Mouse (Mus musculus) liver, embryonic 11.5 days (tissue): ENCODE results near the gene Eno4. TPM values are rescaled to one million over a fixed set of nuclear protein-coding genes. Genes with fewer than 3 reads are reported as not detected.

ENCODE experiments used
- ATAC-seq: fragments of 200-750 bp; cut with Nextera tagmentation; replicated peaks from 2 replicates; pipeline ENCODE4 v1.8.0; 2017; ENCODE audit warnings: moderate number of reproducible peaks, mild to moderate bottlenecking, moderate TSS enrichment, moderate library complexity; ENCODE audit not compliant: low FRiP score
- DNase-seq: peaks from one replicate; pipeline ENCODE4 v3.0.0-alpha.2; 2017; ENCODE audit warnings: low spot score
- H3K27ac ChIP-seq: fragments of 300-500 bp; sonication (generic); 2 replicates; pipeline ENCODE4 v1.5.1; 2014; ENCODE audit warnings: mild to moderate bottlenecking, low read depth, low read length, control low read depth
- H3K27me3 ChIP-seq: fragments of 300-500 bp; sonication (generic); replicated peaks from 2 replicates; pipeline ENCODE4 v1.6.1; 2014; ENCODE audit warnings: low read length, mixed read lengths; ENCODE audit not compliant: control insufficient read depth, insufficient read depth
- H3K36me3 ChIP-seq: fragments of 300-500 bp; sonication (generic); 2 replicates; pipeline ENCODE4 v1.6.1; 2014; ENCODE audit warnings: mild to moderate bottlenecking, low read length, moderate library complexity, mixed read lengths; ENCODE audit not compliant: control insufficient read depth, insufficient read depth
- H3K4me1 ChIP-seq: fragments of 300-500 bp; sonication (generic); replicated peaks from 2 replicates; pipeline ENCODE4 v1.6.1; 2014; ENCODE audit warnings: low read length, mixed read lengths; ENCODE audit not compliant: control insufficient read depth, insufficient read depth
- H3K4me2 ChIP-seq: fragments of 300-500 bp; sonication (generic); 2 replicates; pipeline ENCODE4 v1.6.1; 2014; ENCODE audit warnings: mild to moderate bottlenecking, control low read depth, moderate library complexity
- H3K4me3 ChIP-seq: fragments of 300-500 bp; sonication (generic); 2 replicates; pipeline ENCODE4 v1.5.1; 2014; ENCODE audit warnings: low read depth, low read length, control low read depth
- H3K9ac ChIP-seq: fragments of 300-500 bp; sonication (generic); 2 replicates; pipeline ENCODE4 v1.6.1; 2014; ENCODE audit warnings: low read depth, low read length, control low read depth
- H3K9me3 ChIP-seq: fragments of 300-500 bp; sonication (generic); 2 replicates; pipeline ENCODE4 v1.6.1; 2016; ENCODE audit warnings: low read length, inconsistent platforms, mixed read lengths; ENCODE audit not compliant: control insufficient read depth
- WGBS: fragments of 180-500 bp; shearing (Covaris S2); extraction: QIAGEN DNeasy Blood & Tissue Kit; methylation state at CpG from one replicate; pipeline ENCODE4 v1.1.7; 2014; 5-methylcytosine and 5-hydroxymethylcytosine counted together
- polyA plus RNA-seq: library from polyadenylated mRNA; unstranded; fragments of >200 nt; fragmentation: Nextera tagmentation; extraction: Ambion mirVana; gene quantifications from 2 replicates; pipeline ENCODE4 v1.2.1, GENCODE M21; 2014

The Eno4 gene
- polyA plus RNA-seq, 1 experiment from 2014 or later, result 0.25 TPM

DNA sequence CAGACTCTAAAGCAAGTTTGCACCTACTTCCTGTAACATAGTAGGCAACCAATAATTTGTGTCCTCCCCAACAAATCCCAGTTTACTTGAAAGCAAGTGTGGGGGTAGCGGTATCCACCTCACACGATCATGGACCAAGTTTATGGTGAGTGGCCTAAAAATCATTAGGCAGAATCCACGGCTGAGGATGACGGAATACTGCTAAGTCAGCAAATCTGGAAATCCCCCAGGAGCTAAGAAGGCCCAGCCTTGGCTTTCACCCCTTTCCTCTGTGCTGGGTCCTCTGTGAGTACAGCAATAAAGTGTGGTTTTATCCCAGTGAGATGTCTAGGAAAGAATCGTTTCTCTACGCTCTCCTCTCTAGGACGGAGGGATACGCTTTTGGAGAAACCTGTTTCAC, 11.6 kb downstream of the Eno4 start:
- WGBS, result 91% methylated on average over 8 of the region's 8 CpGs
- H3K4me2 ChIP-seq, result no peak overlapping the region
- H3K9ac ChIP-seq, result no peak overlapping the region
- DNase-seq (no peak), ATAC-seq (no peak)
- no peak overlapping the region for H3K4me3 ChIP-seq
- H3K27ac ChIP-seq, result no peak overlapping the region
- no peaks in the 10 kb centered on the region for H3K9me3 ChIP-seq
- no peaks in the 10 kb centered on the region for H3K36me3 ChIP-seq
- H3K27me3 ChIP-seq, result peaks cover 14% of the 10 kb centered on the region
- H3K4me1 ChIP-seq, result no peaks in the 10 kb centered on the region

GRCm38 (mm10) chr19:58963011-58963410, 19.8 kb downstream of the Eno4 start:
- no peak overlapping the region for H3K4me2 ChIP-seq
- H3K4me1 ChIP-seq, result no peaks in the 10 kb centered on the region
- no peaks in the 10 kb centered on the region for H3K36me3 ChIP-seq
- no peak for DNase-seq
- 0 out of 2 replicates have a peak, but pooled peaks cover 2% of the 10 kb centered on the region for H3K27me3 ChIP-seq
- H3K9ac ChIP-seq, result no peak overlapping the region
- no peak overlapping the region for H3K27ac ChIP-seq
- H3K4me3 ChIP-seq, result no peak overlapping the region
- WGBS, result 83% methylated on average over 8 of the region's 8 CpGs
- H3K9me3 ChIP-seq, result no peaks in the 10 kb centered on the region
- ATAC-seq, result no peak

DNA sequence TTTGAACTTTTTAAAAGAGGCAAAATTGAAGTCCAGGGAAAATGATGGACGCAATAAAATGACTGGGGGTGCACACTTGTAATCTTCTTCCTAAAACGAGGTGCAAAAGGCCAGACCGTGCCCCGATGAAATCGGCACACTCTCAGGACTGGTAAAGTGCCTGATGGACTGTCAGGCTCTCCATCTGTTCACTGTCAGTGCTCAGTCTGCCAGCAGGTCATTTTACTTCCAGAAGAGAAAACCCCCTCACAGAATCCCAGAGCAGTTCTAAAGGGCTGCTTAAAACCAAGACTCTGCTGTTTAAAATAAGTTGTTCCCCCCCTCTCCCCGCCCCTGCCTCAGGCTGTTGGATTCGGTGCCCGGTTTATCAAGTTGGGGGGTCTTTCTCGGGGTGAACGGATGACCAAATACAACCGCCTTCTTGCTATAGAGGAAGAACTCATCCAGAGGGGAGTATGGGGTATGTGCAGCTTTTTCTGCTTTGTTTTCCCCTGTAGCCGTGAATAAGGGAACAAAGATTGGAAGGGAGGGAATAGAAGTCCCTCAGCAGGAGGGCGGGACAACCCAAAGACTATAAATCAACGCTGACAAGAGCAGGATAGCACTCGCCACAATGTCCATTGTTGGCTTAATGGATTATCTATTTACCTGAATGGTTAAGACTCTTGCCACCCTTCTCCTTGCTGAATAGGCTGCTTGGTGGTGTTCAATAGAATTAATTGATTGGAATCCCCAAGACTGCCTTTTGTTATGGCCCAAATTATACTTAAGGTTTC, 25.7 kb downstream of the Eno4 start:
- no peaks in the 10 kb centered on the region for H3K9me3 ChIP-seq
- H3K4me3 ChIP-seq, result no peak overlapping the region
- H3K4me1 ChIP-seq, result no peaks in the 10 kb centered on the region
- ATAC-seq, result no peak
- H3K27me3 ChIP-seq, result 0 out of 2 replicates have a peak, but pooled peaks cover 2% of the 10 kb centered on the region
- no peak overlapping the region for H3K4me2 ChIP-seq
- H3K27ac ChIP-seq, result no peak overlapping the region
- H3K9ac ChIP-seq, result no peak overlapping the region
- 59% methylated on average over 15 of the region's 15 CpGs for WGBS
- H3K36me3 ChIP-seq, result no peaks in the 10 kb centered on the region
- DNase-seq, result no peak

DNA sequence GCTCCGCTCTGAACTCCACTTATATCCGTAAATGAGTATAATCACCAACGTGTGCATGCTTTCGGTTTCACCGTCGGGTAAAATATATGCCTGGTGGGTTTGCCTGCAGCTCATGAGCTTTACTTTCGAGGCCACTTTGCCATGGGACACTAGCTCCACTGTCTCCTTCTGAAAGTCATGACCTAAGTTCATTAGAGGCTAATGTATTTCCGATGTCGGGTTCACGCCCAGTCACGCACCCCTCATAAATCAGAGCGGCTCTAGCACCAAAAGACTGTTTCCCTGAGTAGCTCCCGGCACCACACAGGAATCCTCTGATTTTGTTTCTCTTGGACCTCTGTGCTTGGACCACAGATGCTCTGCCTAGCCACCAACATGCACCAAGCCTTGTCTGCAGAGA, 27.6 kb downstream of the Eno4 start:
- ATAC-seq (no peak), DNase-seq (no peak)
- Histone ChIP-seq H3K36me3 (no peaks in the 10 kb centered on the region), H3K4me1 (no peaks in the 10 kb centered on the region), H3K9ac (no peak overlapping the region), H3K4me3 (no peak overlapping the region), H3K27ac (no peak overlapping the region), H3K27me3 (0 out of 2 replicates have a peak, but pooled peaks cover 2% of the 10 kb centered on the region), H3K9me3 (no peaks in the 10 kb centered on the region), H3K4me2 (no peak overlapping the region)
- 74% methylated on average over 13 of the region's 13 CpGs for WGBS

- Histone ChIP-seq H3K4me3 (no peak overlapping the region), H3K27me3 (no peaks in the 10 kb centered on the region), H3K4me1 (no peaks in the 10 kb centered on the region; the same call in 1 of the 2 replicates), H3K27ac (no peak overlapping the region), H3K36me3 (no peaks in the 10 kb centered on the region), H3K9ac (no peak overlapping the region), H3K4me2 (no peak overlapping the region), H3K9me3 (no peaks in the 10 kb centered on the region)
- no peak for ATAC-seq
- WGBS, result 81% methylated on average over 8 of the region's 8 CpGs
- DNase-seq, result no peak
Observed at GRCm38 (mm10) chr19:58974126-58974525, 30.9 kb downstream of the Eno4 start.

DNA sequence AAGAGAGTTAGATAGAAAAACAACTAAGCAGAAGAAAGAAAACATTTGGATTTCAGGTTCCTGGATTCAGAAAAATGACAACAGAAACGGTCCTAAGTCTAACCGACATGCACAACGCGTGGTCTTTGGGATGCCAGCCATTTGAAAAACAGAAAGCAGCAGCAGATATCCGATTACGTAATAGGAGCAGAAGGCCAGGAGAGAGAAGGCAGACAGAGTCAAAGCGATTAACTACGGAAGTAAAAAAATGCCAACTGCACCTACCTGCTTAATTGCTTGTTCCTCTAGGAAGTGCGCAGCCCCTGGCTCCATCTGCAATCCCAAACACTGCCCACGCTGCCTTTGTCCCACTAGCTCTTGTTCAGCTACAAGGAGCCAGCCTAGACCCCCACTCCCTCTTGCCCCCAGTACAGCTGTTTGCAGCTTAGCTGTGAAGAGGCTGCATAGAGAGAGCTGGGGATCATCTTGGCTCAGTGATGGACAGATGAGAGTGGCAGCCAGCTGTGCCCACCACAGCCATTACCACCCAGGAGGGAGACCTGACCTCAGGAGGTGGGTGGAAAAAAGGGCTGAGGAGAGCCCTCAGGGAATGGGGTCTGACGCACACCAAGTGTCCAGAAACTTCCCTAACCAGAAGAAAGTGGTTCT, 32.1 kb downstream of the Eno4 start:
- Histone ChIP-seq H3K27me3 (no peaks in the 10 kb centered on the region), H3K4me2 (no peak overlapping the region), H3K36me3 (no peaks in the 10 kb centered on the region), H3K4me1 (no peaks in the 10 kb centered on the region; the same call in 1 of the 2 replicates), H3K27ac (no peak overlapping the region), H3K9ac (no peak overlapping the region), H3K4me3 (no peak overlapping the region), H3K9me3 (no peaks in the 10 kb centered on the region)
- WGBS, result 82% methylated on average over 11 of the region's 11 CpGs
- ATAC-seq (no peak), DNase-seq (no peak)

DNA sequence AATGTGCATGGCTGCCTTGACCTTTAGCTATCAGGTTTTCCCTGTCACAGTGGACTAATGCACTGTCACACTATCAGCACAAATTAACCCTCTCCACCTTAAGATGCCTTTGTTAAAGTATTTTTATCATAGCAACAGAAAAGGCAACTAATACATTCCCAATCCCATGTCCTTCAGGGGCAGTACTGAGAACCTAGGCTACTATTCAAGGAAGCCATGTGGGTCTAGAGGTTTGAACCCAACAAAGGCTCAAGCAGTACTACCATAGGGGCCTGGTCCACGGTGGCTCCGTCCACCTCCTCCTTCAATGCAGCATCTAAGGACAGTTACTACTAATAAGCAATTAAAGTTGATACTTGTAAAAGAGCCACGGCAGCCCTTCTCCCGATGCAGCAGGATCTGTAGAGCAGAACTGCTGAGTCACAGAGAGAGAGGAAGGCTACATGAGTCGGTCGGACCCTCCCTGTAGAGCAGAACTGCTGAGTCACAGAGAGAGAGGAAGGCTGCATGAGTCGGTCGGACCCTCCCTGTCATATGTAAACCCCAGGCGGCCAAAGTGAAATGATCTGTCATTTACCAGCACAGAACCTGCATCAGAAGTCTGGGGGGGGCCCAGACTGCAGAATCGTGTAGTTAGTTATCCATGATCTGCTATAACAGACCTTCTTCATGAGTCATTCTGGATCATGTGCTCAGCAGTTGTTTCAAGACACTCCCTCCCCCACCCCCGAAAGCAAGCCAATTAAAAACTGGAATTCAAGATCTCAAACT, 35.4 kb downstream of the Eno4 start:
- Histone ChIP-seq H3K9ac (no peak overlapping the region), H3K4me3 (peak overlapping the region; percentile 4; the same call in 1 of the 2 replicates), H3K27ac (no peak overlapping the region), H3K4me1 (no peaks in the 10 kb centered on the region; the same call in 1 of the 2 replicates), H3K4me2 (peak overlapping the region; percentile 43), H3K27me3 (no peaks in the 10 kb centered on the region), H3K36me3 (no peaks in the 10 kb centered on the region), H3K9me3 (no peaks in the 10 kb centered on the region)
- peak; percentile 39 for DNase-seq
- peak; percentile 98 for ATAC-seq
- WGBS, result 38% methylated on average over 11 of the region's 11 CpGs

DNA sequence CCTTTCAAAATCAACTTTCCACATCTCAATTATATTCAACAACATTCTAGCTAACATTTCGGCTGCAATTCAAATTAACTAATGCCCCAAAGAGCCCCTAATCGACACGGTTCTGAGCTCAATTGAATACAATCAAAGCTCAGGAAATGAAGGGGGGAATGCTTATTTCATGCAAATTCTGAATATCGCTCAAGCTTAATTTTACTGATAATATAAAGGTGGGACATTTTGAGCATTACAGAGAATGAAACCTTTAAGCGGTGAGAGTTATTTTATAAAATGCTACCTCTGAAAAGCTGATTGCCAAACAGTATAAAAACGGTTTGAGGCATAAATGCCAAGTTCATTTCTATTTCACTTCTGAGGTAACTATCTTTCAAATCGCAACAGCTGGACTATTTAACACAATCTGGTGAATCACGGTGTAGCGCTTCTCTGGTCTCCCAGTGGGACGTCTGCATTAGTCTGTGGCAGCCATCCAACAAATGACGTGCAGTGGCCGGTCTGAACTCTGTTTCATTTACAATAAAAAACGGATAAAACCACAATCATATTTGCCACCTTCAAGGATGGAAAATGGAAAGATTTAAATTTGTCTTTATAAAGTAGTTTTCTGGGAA, 36.3 kb downstream of the Eno4 start:
- no peak overlapping the region for H3K27ac ChIP-seq
- ATAC-seq, result no peak
- H3K9ac ChIP-seq, result no peak overlapping the region

More for the DNA sequence above, 36.3 kb downstream of the Eno4 start:
- Histone ChIP-seq H3K4me1 (no peaks in the 10 kb centered on the region; the same call in 1 of the 2 replicates), H3K4me2 (no peak overlapping the region), H3K4me3 (no peak overlapping the region), H3K9me3 (no peaks in the 10 kb centered on the region), H3K27me3 (no peaks in the 10 kb centered on the region), H3K36me3 (no peaks in the 10 kb centered on the region)
- DNase-seq, result no peak
- 61% methylated on average over 13 of the region's 13 CpGs for WGBS
